ENCODE assay signal across 8 mouse cellular contexts in genomic region chr4:86874146-86874847, GRCm38 (mm10). TPM values are rescaled to one million over a fixed set of nuclear protein-coding genes. Genes with fewer than 3 reads are reported as not detected.
DNase-seq lines count a peak whose midpoint lies in the region; ATAC-seq and TF ChIP-seq lines count a peak whose summit lies in the region.

TSS of gene Acer2 (plus strand) at chr4:86874396.

- H3K27ac ChIP-seq in heart, embryonic 11.5 days (ENCODE audit: low read depth, low read length) = no peak within 1 kb of the TSS
- peak within 1 kb of the TSS; percentile 15 for H3K27ac ChIP-seq in kidney, embryonic 15.5 days
- no peak within 1 kb of the TSS for H3K27ac ChIP-seq in limb, embryonic 15.5 days
- H3K27ac ChIP-seq in midbrain, embryonic 16.5 days (ENCODE audit: low read length) = 0 out of 2 replicates have a peak within 1 kb of the TSS, but pooled peaks have one; percentile 34

- WGBS in heart, embryonic 11.5 days (ENCODE audit: insufficient replicate concordance) = under 1% methylated on average over 57 of the region's 60 CpGs
- under 1% methylated on average over 60 of the region's 60 CpGs for WGBS in kidney, embryonic 15.5 days
- WGBS in limb, embryonic 15.5 days = under 1% methylated on average over 60 of the region's 60 CpGs
- under 1% methylated on average over 60 of the region's 60 CpGs for WGBS in midbrain, embryonic 16.5 days

- no peaks in the 10 kb centered on the region for H3K9me3 ChIP-seq in heart, embryonic 11.5 days (replicated peaks; ENCODE audit: control insufficient read depth, low read length)
- no peaks in the 10 kb centered on the region for H3K9me3 ChIP-seq in kidney, embryonic 15.5 days (replicated peaks)
- H3K9me3 ChIP-seq in limb, embryonic 15.5 days = no peaks in the 10 kb centered on the region
- no peaks in the 10 kb centered on the region for H3K9me3 ChIP-seq in midbrain, embryonic 16.5 days (replicated peaks; ENCODE audit: control insufficient read depth, low read length, poor library complexity, severe bottlenecking)

- 0 out of 2 replicates have a peak, but pooled peaks cover 4% of the 10 kb centered on the region for H3K27me3 ChIP-seq in heart, embryonic 11.5 days (ENCODE audit: control insufficient read depth, insufficient read depth, low read length)
- H3K27me3 ChIP-seq in kidney, embryonic 15.5 days = 0 out of 2 replicates have a peak, but pooled peaks cover 5% of the 10 kb centered on the region
- no peaks in the 10 kb centered on the region for H3K27me3 ChIP-seq in limb, embryonic 15.5 days
- 0 out of 2 replicates have a peak, but pooled peaks cover 2% of the 10 kb centered on the region for H3K27me3 ChIP-seq in midbrain, embryonic 16.5 days (ENCODE audit: control insufficient read depth, insufficient read depth, low read depth, low read length)

- 0 out of 2 replicates have a peak, but pooled peaks have one; percentile 0 for TF ChIP-seq CTCF in brain, embryonic 14.5 days (IDR thresholded peaks at IDR 0.05; ENCODE audit: borderline replicate concordance, extremely low read depth, insufficient read depth, insufficient read length)

- ATAC-seq in erythroblast, adult 5-6 weeks (replicated peaks; ENCODE audit: low FRiP score, poor library complexity, severe bottlenecking) = peak; percentile 75
- peak; percentile 95 for ATAC-seq in heart, embryonic 11.5 days (replicated peaks; ENCODE audit: insufficient number of reproducible peaks, low FRiP score, low TSS enrichment)
- ATAC-seq in kidney, embryonic 15.5 days (replicated peaks; ENCODE audit: low FRiP score) = peak; percentile 97
- peak; percentile 87 for ATAC-seq in limb, embryonic 15.5 days (ENCODE audit: insufficient number of reproducible peaks, low FRiP score, low TSS enrichment, low read depth)
- ATAC-seq in midbrain, embryonic 16.5 days = peak; percentile 92

- peak within 1 kb of the TSS; percentile 99 for H3K4me2 ChIP-seq in heart, embryonic 11.5 days
- H3K4me2 ChIP-seq in kidney, embryonic 15.5 days = peak within 1 kb of the TSS; percentile 90
- H3K4me2 ChIP-seq in limb, embryonic 15.5 days = peak within 1 kb of the TSS; percentile 94
- peak within 1 kb of the TSS; percentile 96 for H3K4me2 ChIP-seq in midbrain, embryonic 16.5 days (ENCODE audit: low read length)

- DNase-seq in B cell, adult 2 months = peak; percentile 91 to 93
- peak; percentile 85 for DNase-seq in brain, embryonic 14.5 days (ENCODE audit: low read depth)
- DNase-seq in spleen, adult 18-20 months = peak; percentile 93 to 99

- peak within 1 kb of the TSS; percentile 79 for H3K4me3 ChIP-seq in heart, embryonic 11.5 days (ENCODE audit: low read depth, low read length)
- H3K4me3 ChIP-seq in kidney, embryonic 15.5 days (replicated peaks) = peak within 1 kb of the TSS; percentile 66
- H3K4me3 ChIP-seq in limb, embryonic 15.5 days = peak within 1 kb of the TSS; percentile 69
- H3K4me3 ChIP-seq in midbrain, embryonic 16.5 days (ENCODE audit: low read depth, low read length) = peak within 1 kb of the TSS; percentile 79

- no peaks in the 10 kb centered on the region for H3K4me1 ChIP-seq in heart, embryonic 11.5 days (ENCODE audit: control insufficient read depth, insufficient read depth, low read length)
- peaks cover 16% of the 10 kb centered on the region for H3K4me1 ChIP-seq in kidney, embryonic 15.5 days
- H3K4me1 ChIP-seq in limb, embryonic 15.5 days = peaks cover 7% of the 10 kb centered on the region; the same call in 1 of the 2 replicates
- peaks cover 5% of the 10 kb centered on the region; the same call in 1 of the 2 replicates for H3K4me1 ChIP-seq in midbrain, embryonic 16.5 days (ENCODE audit: control insufficient read depth, insufficient read depth, low read length)

- no peaks in the 10 kb centered on the region for H3K36me3 ChIP-seq in heart, embryonic 11.5 days (ENCODE audit: control insufficient read depth, insufficient read depth, low read length)
- H3K36me3 ChIP-seq in kidney, embryonic 15.5 days = no peaks in the 10 kb centered on the region
- H3K36me3 ChIP-seq in limb, embryonic 15.5 days = no peaks in the 10 kb centered on the region
- H3K36me3 ChIP-seq in midbrain, embryonic 16.5 days (ENCODE audit: control insufficient read depth, insufficient read depth, low read length) = no peaks in the 10 kb centered on the region

- peak; percentile 70; the same call in 1 of the 2 replicates for TF ChIP-seq POLR2A in brain, embryonic 14.5 days (IDR thresholded peaks at IDR 0.05; ENCODE audit: borderline replicate concordance, extremely low read depth, insufficient read depth, insufficient read length, poor library complexity, severe bottlenecking)

- peak within 1 kb of the TSS; percentile 78 for H3K9ac ChIP-seq in heart, embryonic 11.5 days (ENCODE audit: low read depth, low read length)
- H3K9ac ChIP-seq in kidney, embryonic 15.5 days = peak within 1 kb of the TSS; percentile 74
- H3K9ac ChIP-seq in limb, embryonic 15.5 days = peak within 1 kb of the TSS; percentile 48
- H3K9ac ChIP-seq in midbrain, embryonic 16.5 days (ENCODE audit: low read depth, low read length) = peak within 1 kb of the TSS; percentile 84

RNA-seq across cellular contexts. Expression of gene Acer2, which starts in this region (rescaled TPM):
- polyA plus RNA-seq in brain, embryonic 14.5 days (2012; rRNA removed) = 8.9 and 12.7 TPM in 2 replicates
- total RNA-seq in erythroblast, adult 5-6 weeks (2015; ENCODE audit: low replicate concordance) = not detected in 2 replicates
- total RNA-seq in erythroblast, adult 5-6 weeks (2017; ENCODE audit: low replicate concordance) = 0.43 and 1.3 TPM in 2 replicates
- polyA plus RNA-seq in heart, embryonic 11.5 days (2014; fragmentation: Nextera tagmentation; extraction: Ambion mirVana) = 34.1 and 38.3 TPM in 2 replicates
- polyA plus RNA-seq in kidney, embryonic 15.5 days (2015; fragmentation: Nextera tagmentation; extraction: Ambion mirVana) = 37.3 and 37.9 TPM in 2 replicates
- polyA plus RNA-seq in limb, embryonic 15.5 days (2015; fragmentation: Nextera tagmentation; extraction: Ambion mirVana) = 14.5 and 16.3 TPM in 2 replicates
- polyA plus RNA-seq in midbrain, embryonic 16.5 days (2015; fragmentation: Nextera tagmentation; extraction: Ambion mirVana) = 22.0 and 22.7 TPM in 2 replicates

Comparison
In these comparisons a context has a peak if more than half of its experiments do, and no peak if none do; other contexts are left out.
1. H3K27ac ChIP-seq: peak in kidney, embryonic 15.5 days (single experiment) and midbrain, embryonic 16.5 days (single experiment); none in heart, embryonic 11.5 days (single experiment) and limb, embryonic 15.5 days (single experiment).
2. Peak in every context shown above with its lines, with median percentiles within 50 percentile points of each other: DNase-seq, ATAC-seq, H3K4me2 ChIP-seq, H3K4me3 ChIP-seq and H3K9ac ChIP-seq.